Mouse (Mus musculus): ENCODE measurements around the gene Lrrc10. TPM values are rescaled to one million over a fixed set of nuclear protein-coding genes. Genes with fewer than 3 reads are reported as not detected.
A peak's percentile ranks its signal among the peaks of the same experiment; 100 is the strongest.
"Not testable (repeated sequence)": the region's sequence is repeated elsewhere in the genome, so short reads cannot be mapped to it uniquely, and the experiment has no call there.

The Lrrc10 gene
- total RNA-seq, 2 experiments from 2014 or later = not detected

DNA sequence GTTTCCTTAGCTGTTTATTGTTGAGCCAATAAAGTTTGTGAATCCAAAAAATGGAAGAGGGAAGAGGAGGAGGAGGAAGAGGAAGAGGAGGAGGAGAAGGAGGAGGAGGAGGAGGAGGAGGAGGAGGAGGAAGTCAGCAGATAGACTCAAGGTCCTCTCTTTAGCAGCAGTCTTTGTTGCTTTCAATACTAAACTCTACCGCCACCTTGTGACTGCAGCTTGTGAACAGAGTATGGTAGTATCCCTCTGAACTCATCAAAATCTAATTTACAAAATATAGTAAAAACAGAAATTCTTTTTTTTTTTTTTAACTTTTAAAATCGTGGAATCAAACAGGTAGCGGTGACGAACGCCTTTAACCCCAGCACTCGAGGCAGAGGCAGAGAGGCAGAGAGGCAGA lies 4.8 kb upstream of the Lrrc10 start:
- no peak for DNase-seq
- intact Hi-C loops (cut with DNase I; ENCODE audit: low total_unique reads) = no loop called here

- intact Hi-C loops (cut with DNase I; ENCODE audit: low total_unique reads) = no loop called here
- no peak for DNase-seq
Measured at GRCm38 (mm10) chr10:117042295-117042694, 2.8 kb upstream of the Lrrc10 start.

DNA sequence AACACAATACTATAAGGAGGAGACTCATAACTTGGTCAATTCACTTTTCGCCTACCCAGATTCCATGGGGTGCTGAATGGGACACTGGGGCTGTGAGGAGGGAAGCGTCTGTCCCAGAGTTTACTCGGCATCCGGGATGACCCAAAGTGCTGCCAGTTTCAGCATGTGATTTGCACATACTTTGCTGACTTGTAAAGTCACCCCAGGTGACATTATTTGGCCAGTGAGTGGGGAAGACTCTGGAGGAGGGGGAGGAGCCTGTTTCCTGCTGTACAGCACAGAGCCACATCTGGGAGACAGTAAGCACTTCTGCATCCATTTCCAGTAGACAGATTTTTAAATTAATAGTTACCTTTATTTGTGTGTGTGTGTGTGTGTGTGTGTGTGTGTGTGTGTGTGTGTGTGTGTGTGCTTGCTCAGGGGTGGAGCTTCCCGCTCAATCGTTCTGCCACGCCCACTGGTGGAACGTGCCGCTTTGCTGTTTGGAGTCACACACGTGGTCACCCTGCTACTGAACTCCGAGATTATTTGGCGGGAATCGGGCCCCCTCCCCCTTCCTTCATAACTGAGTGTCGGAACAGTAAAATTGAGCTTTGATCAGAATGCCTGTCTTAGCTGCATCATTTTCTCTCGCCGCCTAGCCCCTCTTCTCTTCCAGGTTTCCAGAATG lies 1.5 kb upstream of the Lrrc10 start:
- DNase-seq; intact Hi-C loops (cut with DNase I; ENCODE audit: low total_unique reads): not testable (repeated sequence)

- intact Hi-C loops (cut with DNase I; ENCODE audit: low total_unique reads) = no loop called here
- DNase-seq = no peak
Measured at GRCm38 (mm10) chr10:117049253-117049652, 4.1 kb downstream of the Lrrc10 start.

GRCm38 (mm10) chr10:117049961-117050597 lies 4.9 kb downstream of the Lrrc10 start:
- no peak for DNase-seq
- intact Hi-C loops (cut with DNase I; ENCODE audit: low total_unique reads) = no loop called here

- intact Hi-C loops (cut with DNase I; ENCODE audit: low total_unique reads) = no loop called here
Measured at GRCm38 (mm10) chr10:117055668-117056067, 10.5 kb downstream of the Lrrc10 start.

GRCm38 (mm10) chr10:117062894-117063253 lies 17.7 kb downstream of the Lrrc10 start:
- intact Hi-C loops (cut with DNase I; ENCODE audit: low total_unique reads) = no loop called here
- no peak for DNase-seq

More at GRCm38 (mm10) chr10:117055668-117056067, 10.5 kb downstream of the Lrrc10 start:
- no peak for DNase-seq

DNA sequence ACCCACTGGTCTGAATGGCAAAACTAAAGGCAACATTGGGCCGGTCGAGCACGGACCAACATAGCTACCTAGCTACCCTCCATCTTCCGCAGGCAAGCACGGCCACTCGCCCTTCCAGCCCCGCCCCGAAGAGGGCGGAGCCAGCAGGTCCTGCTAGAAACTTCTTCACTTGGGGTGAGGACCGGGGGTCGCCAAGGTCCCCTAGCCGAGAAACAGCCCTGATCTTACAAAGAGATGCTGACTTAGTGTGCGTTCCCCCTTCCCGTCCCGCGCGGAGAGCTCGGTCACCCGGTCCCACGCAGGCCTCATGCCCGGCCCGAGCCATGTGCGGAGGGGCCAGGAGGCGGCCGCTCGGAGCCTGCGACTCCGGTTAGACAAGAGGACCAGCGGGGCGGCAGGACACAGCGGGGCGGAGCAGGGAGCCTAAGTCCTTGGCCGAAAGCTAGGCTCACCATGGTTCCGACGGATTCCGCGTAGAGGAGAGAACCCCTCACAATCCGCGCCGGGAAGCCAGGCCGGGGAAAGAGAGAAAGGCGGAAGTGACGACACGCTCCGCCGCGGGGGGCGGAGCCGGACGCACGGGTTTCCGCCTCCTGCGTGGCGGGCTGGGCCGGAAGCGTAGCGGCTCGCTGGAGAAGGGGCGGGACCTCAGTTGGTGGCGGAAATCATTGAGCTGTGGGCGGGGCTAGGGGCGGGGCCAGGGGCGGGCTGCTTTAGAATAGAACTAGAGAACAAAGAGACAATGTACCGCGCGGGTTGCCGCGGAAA lies 18.3 kb downstream of the Lrrc10 start, which contains the start of gene Cct2:
TSS of gene Cct2 (minus strand) at position 561 of the 768 bp plus-strand sequence.
- intact Hi-C loops (cut with DNase I; ENCODE audit: low total_unique reads) = no loop called here
- peak; percentile 93 for DNase-seq

DNA sequence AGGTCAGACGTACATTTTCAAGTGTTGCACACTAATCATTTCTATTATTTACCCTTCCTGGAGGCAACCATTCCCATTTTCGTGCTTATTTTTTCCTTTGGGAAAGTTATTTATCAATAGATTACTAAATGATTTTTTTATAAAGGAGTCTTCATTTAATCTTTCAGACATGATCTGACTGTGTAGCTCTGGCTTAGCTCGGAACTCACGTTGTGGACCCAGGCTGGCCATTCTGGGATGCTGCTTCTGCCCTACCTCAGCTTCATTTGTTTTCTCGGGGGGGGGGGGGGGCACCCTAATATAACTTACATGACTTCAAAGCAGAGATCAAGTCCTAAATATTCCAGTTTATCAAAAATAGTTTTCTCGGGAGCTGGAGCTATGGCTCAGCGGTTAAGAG lies 18.9 kb downstream of the Lrrc10 start:
- intact Hi-C loops (cut with DNase I; ENCODE audit: low total_unique reads) = no loop called here

DNA sequence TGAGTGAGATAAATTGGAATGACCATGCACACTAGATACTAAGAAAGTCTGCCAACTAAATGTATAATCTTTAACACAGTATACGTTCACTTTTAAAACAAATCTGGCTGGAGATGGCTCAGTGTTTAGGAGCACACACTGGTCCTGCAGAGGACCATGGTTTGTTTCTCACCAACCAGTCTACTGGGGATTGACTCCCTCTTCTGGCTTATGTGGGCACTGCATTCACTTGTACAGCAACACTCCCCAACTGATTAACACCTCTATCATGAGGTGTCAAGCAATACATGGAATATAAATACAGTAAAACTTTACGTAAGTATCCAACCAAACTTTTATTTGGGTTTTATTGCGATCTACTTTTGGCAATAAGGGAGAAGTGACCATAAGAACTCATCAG lies 24.0 kb downstream of the Lrrc10 start:
- no peak for DNase-seq
- intact Hi-C loops (cut with DNase I; ENCODE audit: low total_unique reads) = no loop called here

More for the DNA sequence above, 18.9 kb downstream of the Lrrc10 start:
- DNase-seq = no peak

GRCm38 (mm10) chr10:117072191-117072888 lies 27.2 kb downstream of the Lrrc10 start:
- DNase-seq = no peak
- intact Hi-C loops (cut with DNase I; ENCODE audit: low total_unique reads) = loop anchor here (5.0 kb wide), 1 partner anchor 135 kb away; no protein-coding TSS in a partner anchor

DNA sequence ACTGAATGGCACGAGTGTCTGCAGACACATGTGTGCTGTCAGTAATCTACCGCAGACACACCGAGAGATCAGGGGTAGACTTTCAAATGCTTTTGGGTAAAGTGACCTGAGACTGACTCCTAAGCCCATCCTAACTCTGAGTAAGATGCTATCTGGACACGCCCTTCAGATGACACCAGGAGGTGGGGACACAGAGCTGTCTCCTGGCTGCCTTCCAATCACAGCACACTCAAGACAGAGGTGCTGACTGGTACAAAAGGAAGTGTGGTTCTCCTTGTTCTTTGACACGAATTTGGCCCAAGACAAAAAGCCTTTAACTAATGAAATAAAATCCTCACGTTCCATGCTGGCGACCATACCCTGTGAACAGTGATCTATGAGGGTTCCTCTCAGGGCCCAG lies 28.0 kb downstream of the Lrrc10 start:
- intact Hi-C loops (cut with DNase I; ENCODE audit: low total_unique reads) = loop anchor here (5.0 kb wide), 1 partner anchor 134 kb away; no protein-coding TSS in a partner anchor
- no peak for DNase-seq

DNA sequence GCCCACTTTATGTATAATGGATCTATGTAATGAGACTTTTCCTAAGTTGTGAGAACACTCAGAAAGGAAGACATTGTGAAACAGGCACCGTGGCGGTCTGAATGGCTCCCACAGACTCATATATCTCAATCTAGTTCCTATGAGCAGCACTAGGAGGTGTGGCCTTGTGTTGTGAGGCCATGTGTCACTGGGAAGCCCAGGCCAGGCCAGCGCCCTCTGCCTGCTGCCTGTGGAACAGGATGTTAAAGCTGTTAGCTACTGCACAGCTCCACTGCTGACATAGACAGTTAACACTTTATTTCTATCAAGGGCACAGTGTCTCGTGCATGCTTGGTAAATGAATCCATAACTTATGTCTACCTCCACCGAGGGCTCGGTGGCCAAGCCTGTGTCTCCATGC lies 33.1 kb downstream of the Lrrc10 start:
- intact Hi-C loops (cut with DNase I; ENCODE audit: low total_unique reads) = no loop called here
- peak; percentile 46 for DNase-seq

DNA sequence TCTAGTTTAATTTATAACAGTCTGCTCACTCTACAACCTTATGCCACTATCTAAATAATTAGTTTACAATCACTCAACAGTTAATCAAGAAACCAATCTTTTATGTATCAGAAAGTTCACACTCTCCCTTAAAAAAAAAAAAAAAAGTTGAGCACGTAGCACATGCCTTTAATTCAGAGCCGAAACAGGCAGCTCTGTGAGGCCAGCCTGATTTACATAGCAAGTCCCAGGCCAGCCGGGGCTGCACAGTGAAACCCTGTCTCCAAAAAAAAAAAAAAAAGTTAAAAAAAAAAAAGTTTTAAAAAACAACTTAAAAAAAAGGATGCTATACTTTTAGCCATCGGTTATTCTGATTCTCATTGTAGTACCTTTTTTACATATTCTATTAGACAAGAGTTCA lies 36.2 kb downstream of the Lrrc10 start:
- intact Hi-C loops (cut with DNase I; ENCODE audit: low total_unique reads) = no loop called here
- DNase-seq = no peak

DNA sequence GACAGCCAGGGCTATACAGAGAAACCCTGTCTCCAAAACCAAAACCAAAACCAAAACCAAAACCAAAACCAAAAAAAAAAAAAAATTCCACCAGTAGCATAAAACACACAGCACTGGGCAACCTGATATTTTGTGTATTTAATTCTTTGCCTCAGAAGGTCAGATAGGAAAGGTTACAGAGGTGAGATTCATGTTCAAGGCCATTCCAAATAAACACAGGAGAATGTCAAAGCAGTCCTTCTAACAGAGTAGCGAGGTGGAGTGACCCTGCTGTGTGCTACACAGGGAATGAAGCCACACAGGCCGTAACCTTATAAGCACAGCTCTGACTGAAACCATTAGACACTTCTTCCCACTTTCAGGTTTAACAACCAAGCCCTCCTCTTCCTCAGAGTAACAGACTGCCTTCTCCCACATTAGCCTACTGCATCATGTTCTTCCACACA lies 36.8 kb downstream of the Lrrc10 start:
- intact Hi-C loops (cut with DNase I; ENCODE audit: low total_unique reads) = no loop called here
- no peak for DNase-seq

GRCm38 (mm10) chr10:117089628-117090027 lies 44.5 kb downstream of the Lrrc10 start:
- intact Hi-C loops (cut with DNase I; ENCODE audit: low total_unique reads) = loop anchor here (10.0 kb wide), 1 partner anchor 55 kb away; the partner anchor contains the start of gene Frs2
- DNase-seq = no peak

GRCm38 (mm10) chr10:117094504-117095329 lies 49.6 kb downstream of the Lrrc10 start:
- peak; percentile 23 for DNase-seq
- intact Hi-C loops (cut with DNase I; ENCODE audit: low total_unique reads) = loop anchor here (10.0 kb wide), 1 partner anchor 50 kb away; the partner anchor contains the start of gene Frs2

GRCm38 (mm10) chr10:117096096-117096495 lies 51.0 kb downstream of the Lrrc10 start:
- intact Hi-C loops (cut with DNase I; ENCODE audit: low total_unique reads) = loop anchor here (10.0 kb wide), 1 partner anchor 49 kb away; the partner anchor contains the start of gene Frs2

More at GRCm38 (mm10) chr10:117096096-117096495, 51.0 kb downstream of the Lrrc10 start:
- no peak for DNase-seq
